In the genomic region with DNA sequence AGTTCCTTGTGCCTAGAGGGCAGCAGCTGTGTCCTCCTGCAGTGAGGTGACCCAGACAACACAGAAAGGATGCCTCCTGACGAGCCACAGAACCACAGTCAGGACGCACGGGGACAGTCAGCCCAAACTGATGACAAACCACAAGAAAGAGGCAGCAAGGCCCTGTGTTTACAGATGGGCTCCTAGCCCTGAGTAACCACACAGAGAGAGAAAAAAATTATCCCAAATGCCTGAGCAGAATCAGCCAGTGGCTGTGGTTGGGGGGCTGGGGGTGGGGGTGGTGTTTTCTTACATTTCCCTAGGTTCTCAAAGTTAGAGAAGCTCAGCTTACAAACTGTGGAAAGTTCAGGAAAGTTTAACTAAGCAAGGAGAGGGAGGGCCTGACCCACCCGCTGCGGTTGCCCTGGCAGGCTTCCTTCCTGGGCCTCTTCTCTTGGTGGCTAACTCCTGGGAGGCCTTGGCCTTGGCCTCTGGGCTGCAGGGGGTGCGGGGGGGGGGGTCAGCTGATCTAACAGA, we compare ENCODE assay signal across 10 mouse cellular contexts. TPM values are rescaled to one million over a fixed set of nuclear protein-coding genes. Genes with fewer than 3 reads are reported as not detected.
DNase-seq lines count a peak whose midpoint lies in the region; ATAC-seq lines count a peak whose summit lies in the region.
"Had no signal": no experiment of that assay in that cellular context is flagged by ENCODE, and none has a peak within 500 bp of the region (broad histone marks: within the 10 kb centered on the region; RNA-seq: fewer than 3 reads in every experiment).

No protein-coding gene starts in this region.

- H3K4me2 ChIP-seq in lung, embryonic 16.5 days (ENCODE audit: low read depth, low read length), result no peak overlapping the region
- peak overlapping the region; percentile 47 for H3K4me2 ChIP-seq in embryonic facial prominence, embryonic 12.5 days (replicated peaks)
- H3K4me2 ChIP-seq in hindbrain, embryonic 14.5 days (replicated peaks), result no peak overlapping the region

- peak; percentile 18 for ATAC-seq in lung, embryonic 16.5 days (ENCODE audit: low read depth)
- peak; percentile 55; the same call in 1 of the 2 replicates for ATAC-seq in embryonic facial prominence, embryonic 12.5 days (ENCODE audit: insufficient number of reproducible peaks, insufficient read depth, low FRiP score, low TSS enrichment)
- ATAC-seq in hindbrain, embryonic 14.5 days (ENCODE audit: low FRiP score), result no peak

- H3K27ac ChIP-seq in lung, embryonic 16.5 days (ENCODE audit: low read length), result 0 out of 2 replicates have a peak overlapping the region, but pooled peaks have one; percentile 1
- peak overlapping the region; percentile 91 for H3K27ac ChIP-seq in embryonic facial prominence, embryonic 12.5 days
- H3K27ac ChIP-seq in hindbrain, embryonic 14.5 days, result 0 out of 2 replicates have a peak overlapping the region, but pooled peaks have one; percentile 59

- no peak overlapping the region for H3K4me3 ChIP-seq in lung, embryonic 16.5 days (ENCODE audit: low read length)
- 0 out of 2 replicates have a peak overlapping the region, but pooled peaks have one; percentile 10 for H3K4me3 ChIP-seq in embryonic facial prominence, embryonic 12.5 days
- H3K4me3 ChIP-seq in hindbrain, embryonic 14.5 days (replicated peaks; ENCODE audit: low read length), result no peak overlapping the region
- H3K4me3 ChIP-seq: erythroblast, embryonic 14.5 days had no signal

- DNase-seq in lung, postnatal 36 days, result no peak
- peak; percentile 23 for DNase-seq in hindbrain, embryonic 14.5 days (ENCODE audit: low spot score)
- DNase-seq in natural killer cell, adult 2 months (ENCODE audit: low spot score in 2 of 2), result peak; percentile 10 to 28
- no peak for DNase-seq in left cerebral cortex, postnatal 36 days (ENCODE audit: low spot score in 2 of 2)
- DNase-seq in layer of hippocampus, postnatal 36 days, result no peak
- DNase-seq in kidney, adult 9 months, result no peak
- DNase-seq: kidney, postnatal 14 days had no signal

- peaks cover 6% of the 10 kb centered on the region for H3K27me3 ChIP-seq in lung, embryonic 16.5 days (ENCODE audit: control insufficient read depth, insufficient read depth, low read depth, low read length)
- no peaks in the 10 kb centered on the region for H3K27me3 ChIP-seq in embryonic facial prominence, embryonic 12.5 days
- H3K27me3 ChIP-seq in hindbrain, embryonic 14.5 days (ENCODE audit: control insufficient read depth, insufficient read depth, low read length), result peaks cover 18% of the 10 kb centered on the region

- H3K9ac ChIP-seq in lung, embryonic 16.5 days (ENCODE audit: low read length), result no peak overlapping the region
- 0 out of 2 replicates have a peak overlapping the region, but pooled peaks have one; percentile 39 for H3K9ac ChIP-seq in embryonic facial prominence, embryonic 12.5 days
- no peak overlapping the region for H3K9ac ChIP-seq in hindbrain, embryonic 14.5 days

- intact Hi-C loops in left cerebral cortex, postnatal 36 days (cut with DNase I), result loop anchor here (10.0 kb wide), 1 partner anchor 66 kb away; a partner anchor contains a TSS

- WGBS in lung, embryonic 16.5 days, result 21% methylated on average over 6 of the region's 6 CpGs
- WGBS in embryonic facial prominence, embryonic 12.5 days, result 7% methylated on average over 6 of the region's 6 CpGs
- WGBS in hindbrain, embryonic 14.5 days, result 35% methylated on average over 5 of the region's 6 CpGs

- no peaks in the 10 kb centered on the region for H3K36me3 ChIP-seq in lung, embryonic 16.5 days (ENCODE audit: control insufficient read depth, insufficient read depth, low read length)
- no peaks in the 10 kb centered on the region for H3K36me3 ChIP-seq in embryonic facial prominence, embryonic 12.5 days
- no peaks in the 10 kb centered on the region for H3K36me3 ChIP-seq in hindbrain, embryonic 14.5 days (replicated peaks; ENCODE audit: control insufficient read depth, insufficient read depth)

- no peaks in the 10 kb centered on the region for H3K9me3 ChIP-seq in lung, embryonic 16.5 days (ENCODE audit: control insufficient read depth, low read length)
- H3K9me3 ChIP-seq in embryonic facial prominence, embryonic 12.5 days, result no peaks in the 10 kb centered on the region
- H3K9me3 ChIP-seq in hindbrain, embryonic 14.5 days (ENCODE audit: control insufficient read depth, low read length), result no peaks in the 10 kb centered on the region

- H3K4me1 ChIP-seq in lung, embryonic 16.5 days (replicated peaks; ENCODE audit: control insufficient read depth, insufficient read depth, low read length), result peaks cover 13% of the 10 kb centered on the region; the same call in 1 of the 2 replicates
- peaks cover 38% of the 10 kb centered on the region for H3K4me1 ChIP-seq in embryonic facial prominence, embryonic 12.5 days
- peaks cover 23% of the 10 kb centered on the region for H3K4me1 ChIP-seq in hindbrain, embryonic 14.5 days (replicated peaks; ENCODE audit: control insufficient read depth, insufficient read depth, low read length)

RNA-seq across cellular contexts. Expression of a gene that starts 18.4 kb away (rescaled TPM):
- 7.2 and 7.3 TPM in 2 replicates for polyA plus RNA-seq in lung, embryonic 16.5 days (2015; fragmentation: Nextera tagmentation; extraction: Ambion mirVana)
- 13.9 and 15.1 TPM in 2 replicates for polyA plus RNA-seq in embryonic facial prominence, embryonic 12.5 days (2016; fragmentation: Nextera tagmentation; extraction: Ambion mirVana)
- 14.0 TPM in 2 replicates for polyA plus RNA-seq in hindbrain, embryonic 14.5 days (2014; fragmentation: Nextera tagmentation; extraction: Ambion mirVana)
- 100 to 1,000 TPM; 210 to 218 TPM for total RNA-seq in left cerebral cortex, postnatal 36 days (2021)
- 100 to 1,000 TPM; 212 to 230 TPM for total RNA-seq in layer of hippocampus, postnatal 36 days (2021)

Comparison
In these comparisons a context has a peak if more than half of its experiments do, and no peak if none do; other contexts are left out.
1. H3K27ac ChIP-seq: peak in every context shown above with its lines; median percentile 91 in embryonic facial prominence, embryonic 12.5 days; 59 in hindbrain, embryonic 14.5 days; 1 in lung, embryonic 16.5 days.
2. DNase-seq: peak in hindbrain, embryonic 14.5 days (single experiment) and natural killer cell, adult 2 months (2 of 2); none in lung, postnatal 36 days (single experiment), left cerebral cortex, postnatal 36 days (0 of 2), layer of hippocampus, postnatal 36 days (0 of 2) and kidney, adult 9 months (single experiment).